In genomic region chr10:60370601-60371061, GRCm38 (mm10) we compare ENCODE assay signal across 10 mouse cellular contexts. TPM values are rescaled to one million over a fixed set of nuclear protein-coding genes. Genes with fewer than 3 reads are reported as not detected.
A peak's percentile ranks its signal among the peaks of the same experiment; 100 is the strongest.
DNase-seq lines count a peak whose midpoint lies in the region; ATAC-seq and TF ChIP-seq lines count a peak whose summit lies in the region.
"Had no signal": no experiment of that assay in that cellular context is flagged by ENCODE, and none has a peak within 500 bp of the region (broad histone marks: within the 10 kb centered on the region; RNA-seq: fewer than 3 reads in every experiment).

No protein-coding gene starts in this region.

- 62% methylated on average over 5 of the region's 5 CpGs for WGBS in hindbrain, postnatal 0 days
- 82% methylated on average over 5 of the region's 5 CpGs for WGBS in hindbrain, embryonic 12.5 days
- 70% methylated on average over 5 of the region's 5 CpGs for WGBS in hindbrain, embryonic 14.5 days

- H3K4me1 ChIP-seq in hindbrain, postnatal 0 days (ENCODE audit: insufficient read depth, low read length), result no peaks in the 10 kb centered on the region
- H3K4me1 ChIP-seq in hindbrain, embryonic 12.5 days, result peaks cover 7% of the 10 kb centered on the region
- H3K4me1 ChIP-seq in brown adipose tissue, adult 24 weeks (ENCODE audit: control insufficient read depth, insufficient read depth, insufficient read length, low read length), result peaks cover 50% of the 10 kb centered on the region
- no peaks in the 10 kb centered on the region for H3K4me1 ChIP-seq in hindbrain, embryonic 14.5 days (replicated peaks; ENCODE audit: control insufficient read depth, insufficient read depth, low read length)

- H3K27me3 ChIP-seq in hindbrain, postnatal 0 days (ENCODE audit: insufficient read depth, low read length), result no peaks in the 10 kb centered on the region
- no peaks in the 10 kb centered on the region for H3K27me3 ChIP-seq in hindbrain, embryonic 12.5 days
- H3K27me3 ChIP-seq in hindbrain, embryonic 14.5 days (ENCODE audit: control insufficient read depth, insufficient read depth, low read length), result no peaks in the 10 kb centered on the region

- TF ChIP-seq CTCF in hindbrain, postnatal 0 days (IDR thresholded peaks at IDR 0.05; ENCODE audit: low read depth), result no peak

- H3K36me3 ChIP-seq in hindbrain, postnatal 0 days (ENCODE audit: insufficient read depth, low read length), result no peaks in the 10 kb centered on the region
- no peaks in the 10 kb centered on the region for H3K36me3 ChIP-seq in hindbrain, embryonic 12.5 days
- no peaks in the 10 kb centered on the region for H3K36me3 ChIP-seq in hindbrain, embryonic 14.5 days (replicated peaks; ENCODE audit: control insufficient read depth, insufficient read depth)

- H3K9me3 ChIP-seq in hindbrain, postnatal 0 days (ENCODE audit: low read length), result no peaks in the 10 kb centered on the region
- H3K9me3 ChIP-seq in hindbrain, embryonic 12.5 days (replicated peaks), result no peaks in the 10 kb centered on the region
- no peaks in the 10 kb centered on the region for H3K9me3 ChIP-seq in hindbrain, embryonic 14.5 days (ENCODE audit: control insufficient read depth, low read length)

- DNase-seq in hindbrain, postnatal 0 days (ENCODE audit: low spot score), result peak; percentile 23
- peak; percentile 84 to 86 for DNase-seq in spleen, postnatal 36 days (ENCODE audit: low spot score in 2 of 2)
- DNase-seq in hindbrain, embryonic 14.5 days (ENCODE audit: low spot score), result no peak
- DNase-seq: lung, postnatal 10 days had no signal

- ATAC-seq in hindbrain, postnatal 0 days, result peak; percentile 25; the same call in 1 of the 2 replicates
- ATAC-seq in hindbrain, embryonic 12.5 days (ENCODE audit: low FRiP score), result no peak
- peak; percentile 70 for ATAC-seq in CD4-positive, CD25-positive, alpha-beta regulatory T cell, adult 4 months
- ATAC-seq in megakaryocyte-erythroid progenitor cell, adult 5-6 weeks (replicated peaks; ENCODE audit: low FRiP score, low TSS enrichment, poor library complexity, severe bottlenecking), result no peak
- ATAC-seq in frontal cortex, adult (ENCODE audit: low TSS enrichment), result no peak
- no peak for ATAC-seq in hindbrain, embryonic 14.5 days (ENCODE audit: low FRiP score)

- no peak overlapping the region for H3K4me2 ChIP-seq in hindbrain, postnatal 0 days (ENCODE audit: low read depth, low read length)
- H3K4me2 ChIP-seq in hindbrain, embryonic 12.5 days (replicated peaks), result no peak overlapping the region
- H3K4me2 ChIP-seq in hindbrain, embryonic 14.5 days (replicated peaks), result no peak overlapping the region

- no peak overlapping the region for H3K4me3 ChIP-seq in hindbrain, postnatal 0 days (ENCODE audit: low read length)
- H3K4me3 ChIP-seq in hindbrain, embryonic 12.5 days, result no peak overlapping the region
- H3K4me3 ChIP-seq in brown adipose tissue, adult 24 weeks (ENCODE audit: insufficient read depth, low read depth, low read length), result no peak overlapping the region
- H3K4me3 ChIP-seq in hindbrain, embryonic 14.5 days (replicated peaks; ENCODE audit: low read length), result no peak overlapping the region

- no peak overlapping the region for H3K27ac ChIP-seq in hindbrain, postnatal 0 days
- H3K27ac ChIP-seq in hindbrain, embryonic 12.5 days, result no peak overlapping the region
- H3K27ac ChIP-seq in brown adipose tissue, adult 24 weeks (replicated peaks; ENCODE audit: low read depth, low read length), result peak overlapping the region; percentile 72; the same call in 1 of the 2 replicates
- H3K27ac ChIP-seq in hindbrain, embryonic 14.5 days, result no peak overlapping the region

- H3K9ac ChIP-seq in hindbrain, postnatal 0 days (replicated peaks; ENCODE audit: low read length), result no peak overlapping the region
- H3K9ac ChIP-seq in hindbrain, embryonic 12.5 days, result no peak overlapping the region
- no peak overlapping the region for H3K9ac ChIP-seq in hindbrain, embryonic 14.5 days

RNA-seq across cellular contexts. Expression of gene Vsir, which starts 24.0 kb away (rescaled TPM):
- 19.2 and 43.1 TPM in 2 replicates for total RNA-seq in hindbrain, postnatal 0 days (2014; rRNA removed)
- 1.9 and 4.8 TPM in 2 replicates for polyA plus RNA-seq in hindbrain, postnatal 0 days (2015; fragmentation: Nextera tagmentation; extraction: Ambion mirVana)
- polyA plus RNA-seq in hindbrain, embryonic 12.5 days (2016; fragmentation: Nextera tagmentation; extraction: Ambion mirVana), result 1.9 and 2.9 TPM in 2 replicates
- polyA plus RNA-seq in CD4-positive, CD25-positive, alpha-beta regulatory T cell, adult 4 months (2017; shearing (Covaris generic)), result 100 to 1,000 TPM; 171 to 206 TPM
- 14.7 and 16.0 TPM in 2 replicates for polyA plus RNA-seq in brown adipose tissue, adult 24 weeks (2012; ENCODE audit: insufficient read depth, insufficient read length, missing spikeins)
- 4.1 and 4.7 TPM in 2 replicates for total RNA-seq in megakaryocyte-erythroid progenitor cell, adult 5-6 weeks (2014; fragmentation: Nextera tagmentation)
- total RNA-seq in megakaryocyte-erythroid progenitor cell, adult 5-6 weeks (2017), result 3.3 and 4.7 TPM in 2 replicates
- 2.5 and 2.7 TPM in 2 replicates for polyA plus RNA-seq in hindbrain, embryonic 14.5 days (2014; fragmentation: Nextera tagmentation; extraction: Ambion mirVana)

RNA-seq across cellular contexts. Expression of gene Gm17455, which starts 28.9 kb away (rescaled TPM):
- total RNA-seq in hindbrain, postnatal 0 days (2014; rRNA removed), result 2.4 and 19.4 TPM in 2 replicates
- 8.9 and 12.4 TPM in 2 replicates for polyA plus RNA-seq in hindbrain, postnatal 0 days (2015; fragmentation: Nextera tagmentation; extraction: Ambion mirVana)
- polyA plus RNA-seq in hindbrain, embryonic 12.5 days (2016; fragmentation: Nextera tagmentation; extraction: Ambion mirVana), result 5.6 and 9.0 TPM in 2 replicates
- polyA plus RNA-seq in CD4-positive, CD25-positive, alpha-beta regulatory T cell, adult 4 months (2017; shearing (Covaris generic)), result 1 to 10 TPM; 1.5 to 3.7 TPM
- not detected in 2 replicates for polyA plus RNA-seq in brown adipose tissue, adult 24 weeks (2012; ENCODE audit: insufficient read depth, insufficient read length, missing spikeins)
- not detected in 2 replicates for total RNA-seq in megakaryocyte-erythroid progenitor cell, adult 5-6 weeks (2014; fragmentation: Nextera tagmentation)
- total RNA-seq in megakaryocyte-erythroid progenitor cell, adult 5-6 weeks (2017), result not detected in 2 replicates
- 9.7 and 18.2 TPM in 2 replicates for polyA plus RNA-seq in hindbrain, embryonic 14.5 days (2014; fragmentation: Nextera tagmentation; extraction: Ambion mirVana)
- polyA plus RNA-seq: heart, embryonic 14.5 days had no signal

Comparison
In these comparisons a context has a peak if more than half of its experiments do, and no peak if none do; other contexts are left out.
1. ATAC-seq: peak in hindbrain, postnatal 0 days (single experiment) and CD4-positive, CD25-positive, alpha-beta regulatory T cell, adult 4 months (single experiment); none in hindbrain, embryonic 12.5 days (single experiment), megakaryocyte-erythroid progenitor cell, adult 5-6 weeks (single experiment), frontal cortex, adult (single experiment) and hindbrain, embryonic 14.5 days (single experiment).
2. RNA of gene Vsir, which starts 24.0 kb away (polyA plus RNA-seq): 171 to 206 TPM in CD4-positive, CD25-positive, alpha-beta regulatory T cell, adult 4 months; 14.7 to 16.0 TPM in brown adipose tissue, adult 24 weeks, 1.9 to 4.8 TPM in hindbrain, postnatal 0 days, 1.9 to 2.9 TPM in hindbrain, embryonic 12.5 days and 2.5 to 2.7 TPM in hindbrain, embryonic 14.5 days; every median in the first group is over 10 times any median in the second.